Mouse (Mus musculus) midbrain, embryonic 15.5 days (tissue): ENCODE data around the gene Atf6. TPM values are rescaled to one million over a fixed set of nuclear protein-coding genes. Genes with fewer than 3 reads are reported as not detected.

Experiments used
- ATAC-seq: fragments of 200-750 bp; cut with Nextera tagmentation; replicated peaks from 2 replicates; pipeline ENCODE4 v1.8.0; 2017; ENCODE audit warnings: moderate TSS enrichment
- H3K27ac ChIP-seq: fragments of 300-500 bp; sonication (generic); 2 replicates; pipeline ENCODE4 v1.5.1; 2015; ENCODE audit warnings: mild to moderate bottlenecking, inconsistent platforms
- H3K27me3 ChIP-seq: fragments of 300-500 bp; sonication (generic); replicated peaks from 2 replicates; pipeline ENCODE4 v1.6.1; 2015; ENCODE audit warnings: inconsistent platforms
- H3K36me3 ChIP-seq: fragments of 300-500 bp; sonication (generic); replicated peaks from 2 replicates; pipeline ENCODE4 v1.6.1; 2015; ENCODE audit warnings: inconsistent platforms
- H3K4me1 ChIP-seq: fragments of 300-500 bp; sonication (generic); 2 replicates; pipeline ENCODE4 v1.6.1; 2015; ENCODE audit warnings: inconsistent platforms
- H3K4me2 ChIP-seq: fragments of 300-500 bp; sonication (generic); 2 replicates; pipeline ENCODE4 v1.6.1; 2015; ENCODE audit warnings: inconsistent platforms, mild to moderate bottlenecking, moderate library complexity
- H3K4me3 ChIP-seq: fragments of 300-500 bp; sonication (generic); 2 replicates; pipeline ENCODE4 v1.5.1; 2015; ENCODE audit warnings: mild to moderate bottlenecking, inconsistent platforms
- H3K9ac ChIP-seq: fragments of 300-500 bp; sonication (generic); 2 replicates; pipeline ENCODE4 v1.6.1; 2015; ENCODE audit warnings: mild to moderate bottlenecking, inconsistent platforms
- H3K9me3 ChIP-seq: fragments of 300-500 bp; sonication (generic); 2 replicates; pipeline ENCODE4 v1.6.1; 2016; ENCODE audit warnings: inconsistent platforms
- WGBS: fragments of 180-500 bp; shearing (Covaris S2); methylation state at CpG from one replicate; pipeline ENCODE4 v1.1.7; 2015; ENCODE audit warnings: mixed read lengths; 5-methylcytosine and 5-hydroxymethylcytosine counted together
- polyA plus RNA-seq: library from polyadenylated mRNA; unstranded; fragments of >200 nt; fragmentation: Nextera tagmentation; extraction: Ambion mirVana; gene quantifications from 2 replicates; pipeline ENCODE4 v1.2.1, GENCODE M21; 2015

Gene Atf6
- polyA plus RNA-seq, 1 experiment from 2014 or later = 8.3 TPM

- 94% methylated on average over 8 of the region's 8 CpGs for WGBS
- Histone ChIP-seq H3K4me1 (no peaks in the 10 kb centered on the region), H3K27me3 (no peaks in the 10 kb centered on the region), H3K9ac (no peak overlapping the region), H3K9me3 (no peaks in the 10 kb centered on the region), H3K4me2 (no peak overlapping the region), H3K27ac (no peak overlapping the region), H3K36me3 (no peaks in the 10 kb centered on the region), H3K4me3 (no peak overlapping the region)
- ATAC-seq = no peak
These were observed 177.8 kb downstream of the Atf6 start for GRCm38 (mm10) chr1:170689773-170690172.

GRCm38 (mm10) chr1:170683863-170684262 lies 183.7 kb downstream of the Atf6 start:
- H3K9me3 ChIP-seq = no peaks in the 10 kb centered on the region
- H3K4me3 ChIP-seq = no peak overlapping the region
- H3K36me3 ChIP-seq = no peaks in the 10 kb centered on the region
- no peak overlapping the region for H3K27ac ChIP-seq
- no peak overlapping the region for H3K9ac ChIP-seq
- no peak for ATAC-seq
- H3K4me1 ChIP-seq = no peaks in the 10 kb centered on the region
- H3K4me2 ChIP-seq = no peak overlapping the region
- H3K27me3 ChIP-seq = no peaks in the 10 kb centered on the region
- WGBS = 82% methylated on average over 6 of the region's 6 CpGs

- Histone ChIP-seq H3K4me1 (no peaks in the 10 kb centered on the region), H3K27me3 (no peaks in the 10 kb centered on the region), H3K4me3 (no peak overlapping the region), H3K4me2 (no peak overlapping the region), H3K9me3 (no peaks in the 10 kb centered on the region), H3K27ac (no peak overlapping the region), H3K36me3 (no peaks in the 10 kb centered on the region), H3K9ac (no peak overlapping the region)
- WGBS = 78% methylated on average over 2 of the region's 2 CpGs
- ATAC-seq = no peak
These were observed 187.9 kb downstream of the Atf6 start for GRCm38 (mm10) chr1:170679624-170680023.

- Histone ChIP-seq H3K4me2 (no peak overlapping the region), H3K9ac (no peak overlapping the region), H3K9me3 (no peaks in the 10 kb centered on the region), H3K27me3 (no peaks in the 10 kb centered on the region), H3K27ac (no peak overlapping the region), H3K4me3 (no peak overlapping the region), H3K36me3 (no peaks in the 10 kb centered on the region), H3K4me1 (no peaks in the 10 kb centered on the region)
- ATAC-seq = no peak
- WGBS = 74% methylated on average over 4 of the region's 4 CpGs
These were observed 188.7 kb downstream of the Atf6 start for GRCm38 (mm10) chr1:170678861-170679260.

GRCm38 (mm10) chr1:170677681-170678080 lies 189.9 kb downstream of the Atf6 start:
- Histone ChIP-seq H3K4me3 (no peak overlapping the region), H3K36me3 (no peaks in the 10 kb centered on the region), H3K27ac (no peak overlapping the region), H3K27me3 (no peaks in the 10 kb centered on the region), H3K9me3 (no peaks in the 10 kb centered on the region), H3K4me2 (no peak overlapping the region), H3K9ac (no peak overlapping the region), H3K4me1 (no peaks in the 10 kb centered on the region)
- ATAC-seq = no peak
- 92% methylated on average over 4 of the region's 4 CpGs for WGBS

GRCm38 (mm10) chr1:170674184-170674775 lies 193.3 kb downstream of the Atf6 start:
- Histone ChIP-seq H3K4me1 (no peaks in the 10 kb centered on the region), H3K4me2 (no peak overlapping the region), H3K9ac (no peak overlapping the region), H3K27ac (no peak overlapping the region), H3K9me3 (no peaks in the 10 kb centered on the region), H3K36me3 (0 out of 2 replicates have a peak, but pooled peaks cover 4% of the 10 kb centered on the region), H3K27me3 (no peaks in the 10 kb centered on the region), H3K4me3 (no peak overlapping the region)
- no peak for ATAC-seq
- WGBS = 53% methylated on average over 9 of the region's 9 CpGs

GRCm38 (mm10) chr1:170665200-170665599 lies 202.4 kb downstream of the Atf6 start:
- Histone ChIP-seq H3K4me3 (no peak overlapping the region), H3K9ac (no peak overlapping the region), H3K9me3 (no peaks in the 10 kb centered on the region), H3K27ac (no peak overlapping the region), H3K27me3 (no peaks in the 10 kb centered on the region), H3K4me2 (no peak overlapping the region), H3K36me3 (no peaks in the 10 kb centered on the region), H3K4me1 (no peaks in the 10 kb centered on the region)
- no peak for ATAC-seq
- 82% methylated on average over 7 of the region's 7 CpGs for WGBS

GRCm38 (mm10) chr1:170664620-170665185 lies 202.9 kb downstream of the Atf6 start:
- Histone ChIP-seq H3K9ac (no peak overlapping the region), H3K4me3 (no peak overlapping the region), H3K4me1 (no peaks in the 10 kb centered on the region), H3K27me3 (no peaks in the 10 kb centered on the region), H3K4me2 (no peak overlapping the region), H3K9me3 (no peaks in the 10 kb centered on the region), H3K36me3 (no peaks in the 10 kb centered on the region), H3K27ac (no peak overlapping the region)
- ATAC-seq = no peak
- WGBS = 87% methylated on average over 11 of the region's 11 CpGs

- Histone ChIP-seq H3K27ac (no peak overlapping the region), H3K4me1 (no peaks in the 10 kb centered on the region; the same call in 1 of the 2 replicates), H3K4me3 (no peak overlapping the region), H3K9me3 (no peaks in the 10 kb centered on the region), H3K27me3 (no peaks in the 10 kb centered on the region), H3K4me2 (no peak overlapping the region), H3K36me3 (no peaks in the 10 kb centered on the region), H3K9ac (no peak overlapping the region)
- 89% methylated on average over 13 of the region's 13 CpGs for WGBS
- no peak for ATAC-seq
These were observed 208.3 kb downstream of the Atf6 start for GRCm38 (mm10) chr1:170659260-170659659.

- ATAC-seq = no peak
- no peak overlapping the region for H3K4me2 ChIP-seq
These were observed 209.8 kb downstream of the Atf6 start for GRCm38 (mm10) chr1:170657643-170658314.

GRCm38 (mm10) chr1:170657228-170657521 lies 210.4 kb downstream of the Atf6 start:
- no peaks in the 10 kb centered on the region for H3K36me3 ChIP-seq
- H3K4me3 ChIP-seq = no peak overlapping the region
- WGBS = 27% methylated on average over 2 of the region's 2 CpGs
- no peak overlapping the region for H3K4me2 ChIP-seq
- no peaks in the 10 kb centered on the region; the same call in 1 of the 2 replicates for H3K4me1 ChIP-seq
- no peaks in the 10 kb centered on the region for H3K27me3 ChIP-seq
- H3K27ac ChIP-seq = no peak overlapping the region
- ATAC-seq = no peak
- no peak overlapping the region for H3K9ac ChIP-seq
- no peaks in the 10 kb centered on the region for H3K9me3 ChIP-seq

More at GRCm38 (mm10) chr1:170657643-170658314, 209.8 kb downstream of the Atf6 start:
- H3K4me3 ChIP-seq = no peak overlapping the region
- H3K9ac ChIP-seq = no peak overlapping the region
- H3K9me3 ChIP-seq = no peaks in the 10 kb centered on the region
- WGBS = 41% methylated on average over 13 of the region's 13 CpGs
- H3K27me3 ChIP-seq = no peaks in the 10 kb centered on the region
- H3K36me3 ChIP-seq = no peaks in the 10 kb centered on the region
- no peak overlapping the region for H3K27ac ChIP-seq
- no peaks in the 10 kb centered on the region; the same call in 1 of the 2 replicates for H3K4me1 ChIP-seq

- Histone ChIP-seq H3K4me2 (no peak overlapping the region), H3K4me1 (no peaks in the 10 kb centered on the region; the same call in 1 of the 2 replicates), H3K36me3 (no peaks in the 10 kb centered on the region), H3K27ac (no peak overlapping the region), H3K27me3 (no peaks in the 10 kb centered on the region), H3K9ac (no peak overlapping the region), H3K9me3 (no peaks in the 10 kb centered on the region), H3K4me3 (no peak overlapping the region)
- WGBS = 75% methylated on average over 11 of the region's 11 CpGs
- ATAC-seq = no peak
These were observed 210.9 kb downstream of the Atf6 start for GRCm38 (mm10) chr1:170656518-170657227.
